Mouse (Mus musculus) spleen, adult 2 months (tissue): Measurements from ENCODE around the gene Sp4. TPM values are rescaled to one million over a fixed set of nuclear protein-coding genes. Genes with fewer than 3 reads are reported as not detected.

Experiments used
- DNase-seq, 2 experiments: peaks; one replicate each; pipeline versions ENCODE4 v3.0.0 to v3.0.0-alpha.2; 2012 to 2021; ENCODE audit warnings: low spot score in 2 of 2, low read depth in 1 of 2
- H3K27ac ChIP-seq: fragments of 200-500 bp; 2 replicates; pipeline ENCODE4 v1.5.1; 2012; ENCODE audit warnings: low read length, inconsistent platforms; ENCODE audit not compliant: insufficient read depth
- H3K27me3 ChIP-seq: fragments of 200-500 bp; 2 replicates; pipeline ENCODE4 v1.6.1; 2012; ENCODE audit warnings: mild to moderate bottlenecking, moderate library complexity, low read length, inconsistent platforms; ENCODE audit not compliant: control insufficient read depth, insufficient read depth
- H3K36me3 ChIP-seq: fragments of 200-500 bp; 2 replicates; pipeline ENCODE4 v1.6.1; 2012; ENCODE audit warnings: mild to moderate bottlenecking, low read length, inconsistent platforms; ENCODE audit not compliant: control insufficient read depth, insufficient read depth
- H3K4me1 ChIP-seq: fragments of 200-500 bp; 2 replicates; pipeline ENCODE4 v1.6.1; 2011; ENCODE audit warnings: inconsistent platforms; ENCODE audit not compliant: control insufficient read depth, insufficient read depth, insufficient read length
- H3K4me3 ChIP-seq: fragments of 200-500 bp; 2 replicates; pipeline ENCODE4 v1.5.1; 2011; ENCODE audit warnings: mild to moderate bottlenecking, inconsistent platforms; ENCODE audit not compliant: insufficient read depth, insufficient read length; ENCODE audit errors: extremely low read depth
- CTCF ChIP-seq: fragments of 200-500 bp; IDR thresholded peaks from 2 replicates; pipeline ENCODE4 v1.5.1; 2011; ENCODE audit warnings: mild to moderate bottlenecking, inconsistent platforms; ENCODE audit not compliant: insufficient read depth, insufficient read length, insufficient replicate concordance; ENCODE audit errors: extremely low read depth
- POLR2A ChIP-seq: fragments of 200-500 bp; IDR thresholded peaks from 2 replicates; pipeline ENCODE4 v1.6.1; 2011; ENCODE audit warnings: low read depth, low read length, inconsistent platforms
- WGBS: fragments of 180-500 bp; shearing (Covaris S2); methylation state at CpG from one replicate; pipeline ENCODE4 v1.1.7; 2018; 5-methylcytosine and 5-hydroxymethylcytosine counted together
- polyA plus RNA-seq: library from polyadenylated mRNA; depleted of rRNA; stranded (reverse); fragments of >200 nt; gene quantifications from 2 replicates; pipeline ENCODE4 v1.2.3, GENCODE M21; 2012; rRNA removed

Sp4 gene
- polyA plus RNA-seq, 1 experiment: 7.7 TPM

- H3K4me1 ChIP-seq: no peaks in the 10 kb centered on the region
- TF ChIP-seq CTCF: no peak
- TF ChIP-seq POLR2A: no peak
- WGBS: 73% methylated on average over 4 of the region's 4 CpGs
- no peak overlapping the region for H3K4me3 ChIP-seq
- DNase-seq: no peak
- H3K27ac ChIP-seq: no peak overlapping the region
- no peaks in the 10 kb centered on the region for H3K27me3 ChIP-seq
- H3K36me3 ChIP-seq: no peaks in the 10 kb centered on the region
These were observed 114.9 kb downstream of the Sp4 start for GRCm38 (mm10) chr12:118186120-118186880.

Other genes starting within 250 kb of the Sp4 start
- gene Dnah11, start 102.4 kb downstream of the Sp4 start, polyA plus RNA-seq: 0.01 and 0.05 TPM in 2 replicates